Mouse (Mus musculus): ENCODE results near the gene Ablim1.

Ablim1 gene

DNA sequence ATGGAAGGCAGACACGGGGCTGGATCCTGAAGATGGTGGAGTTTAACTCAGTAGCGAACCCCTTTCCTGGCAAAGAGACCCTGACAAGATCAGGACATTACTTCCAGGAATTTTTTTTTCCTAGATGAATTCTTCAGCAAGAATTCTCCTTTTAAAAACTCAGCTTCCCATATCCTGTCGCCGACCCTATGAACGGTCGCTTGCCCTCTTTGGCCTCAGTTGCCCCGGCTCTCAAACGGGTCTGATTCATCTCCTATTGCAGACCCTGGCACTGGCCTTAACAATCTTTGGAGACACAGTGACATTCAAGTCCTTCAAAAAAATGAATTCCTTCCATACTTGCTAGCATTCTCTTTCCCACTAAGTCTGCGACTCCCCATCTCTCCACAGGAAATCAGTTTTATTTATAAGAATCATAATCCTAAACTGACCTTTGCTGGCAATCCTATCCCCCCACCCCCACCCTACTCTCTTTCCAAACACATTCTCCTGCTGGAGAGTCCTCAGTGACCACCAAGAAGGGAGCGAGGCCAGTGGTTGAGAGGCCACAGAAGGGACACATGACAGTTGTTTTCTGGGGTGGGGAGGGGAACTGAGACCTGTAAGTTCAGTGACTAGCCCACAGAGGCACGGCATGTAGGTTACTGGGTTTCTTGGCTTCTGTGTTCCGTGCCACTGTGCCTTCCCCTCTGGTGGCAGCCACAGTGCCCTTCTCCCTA, 311.8 kb downstream of the Ablim1 start:
- DNase-seq: no peak

DNA sequence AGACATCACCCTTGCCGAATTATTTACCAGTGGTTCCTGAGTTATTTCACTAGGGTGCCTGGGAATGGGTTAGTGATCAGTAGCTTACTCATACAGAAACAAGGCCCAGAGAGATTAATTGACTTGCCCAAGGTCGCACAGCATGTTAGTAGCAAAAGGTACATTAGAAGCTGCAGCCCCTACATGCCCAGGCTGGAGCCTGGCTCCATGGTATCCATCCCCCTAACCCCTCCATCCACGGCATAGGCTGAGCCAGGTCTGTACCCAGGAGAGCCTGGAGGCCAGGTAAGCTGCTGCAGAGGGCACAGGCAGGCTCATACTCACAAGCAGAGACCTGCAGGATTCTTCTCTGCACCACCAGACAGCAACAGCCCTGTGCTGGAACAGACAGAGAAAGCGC, 312.8 kb downstream of the Ablim1 start:
- no peak for DNase-seq

DNA sequence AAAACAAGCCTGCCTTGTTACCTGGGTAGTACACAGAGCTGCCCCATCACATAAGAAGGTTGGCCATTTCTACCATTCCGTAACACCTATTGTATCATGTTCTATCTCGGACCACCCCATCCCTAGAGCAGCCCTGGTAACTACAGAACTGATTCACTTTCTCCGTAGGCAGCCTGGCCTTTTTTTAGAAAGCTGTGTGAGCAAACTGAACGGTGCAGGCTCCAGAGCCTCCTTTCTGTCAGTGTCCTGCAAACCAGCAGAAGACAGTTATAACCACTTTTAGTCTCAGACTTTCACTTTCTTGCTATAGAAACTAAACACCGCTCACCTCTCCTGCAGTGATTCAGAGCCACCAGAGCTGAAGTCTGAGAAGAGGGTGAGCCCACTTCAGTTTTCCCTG, 314.1 kb downstream of the Ablim1 start:
- DNase-seq: no peak

DNA sequence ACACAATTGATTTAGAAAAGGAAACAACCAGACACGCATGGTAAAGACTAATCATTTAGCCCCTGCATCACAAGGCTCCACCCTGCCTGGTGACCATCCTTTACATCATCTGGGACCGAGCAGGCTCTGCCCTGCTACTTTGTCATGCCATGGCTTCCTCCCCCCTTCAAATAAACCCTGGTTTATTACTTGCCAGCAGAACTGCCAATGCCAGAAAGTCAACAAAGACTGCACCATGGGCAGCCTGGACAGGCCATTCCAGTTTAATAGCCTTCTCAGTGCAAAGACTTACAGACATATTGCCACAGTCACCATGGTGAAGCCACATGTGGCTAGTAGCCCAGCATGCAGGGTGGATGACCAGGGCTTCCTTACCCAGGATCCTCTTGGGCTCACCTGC, 314.9 kb downstream of the Ablim1 start:
- no peak for DNase-seq

DNA sequence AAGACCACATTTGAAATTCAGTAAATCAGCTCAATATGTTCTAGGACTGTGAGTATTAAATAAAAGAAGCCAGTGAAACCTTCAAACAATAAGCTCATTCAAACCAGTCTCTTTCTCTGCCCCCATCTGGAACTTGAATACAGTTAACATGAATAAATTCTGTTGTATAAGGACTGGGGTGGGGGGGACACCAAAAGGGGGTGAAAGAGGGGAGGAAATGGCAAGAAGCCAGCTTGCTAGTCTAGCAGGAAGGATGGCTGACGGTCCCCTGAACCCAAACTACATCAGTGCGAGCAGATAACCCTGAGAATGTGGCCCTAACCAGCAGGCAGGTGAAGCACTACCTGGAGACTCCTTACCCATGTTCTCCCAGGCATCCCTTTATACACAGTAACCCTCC, 315.8 kb downstream of the Ablim1 start:
- no peak for DNase-seq

DNA sequence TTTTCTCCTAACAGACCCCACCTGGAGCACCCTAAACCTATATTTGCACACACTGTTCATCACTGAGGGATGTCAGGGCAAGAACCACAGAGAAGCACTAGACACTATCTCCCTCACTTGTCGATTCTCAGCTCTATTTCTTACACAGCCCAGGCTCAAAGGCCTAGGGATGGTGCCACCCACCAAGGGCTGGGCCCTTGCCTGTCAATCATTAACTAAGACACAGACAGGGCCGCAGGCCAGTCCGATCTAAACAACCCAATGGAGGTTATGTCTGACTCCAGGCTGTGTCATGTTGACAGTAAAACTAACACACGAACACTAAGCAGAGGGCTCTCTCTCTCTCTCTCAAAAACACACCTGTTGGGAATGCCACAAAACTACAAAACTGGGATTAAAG, 316.4 kb downstream of the Ablim1 start:
- DNase-seq: no peak

DNA sequence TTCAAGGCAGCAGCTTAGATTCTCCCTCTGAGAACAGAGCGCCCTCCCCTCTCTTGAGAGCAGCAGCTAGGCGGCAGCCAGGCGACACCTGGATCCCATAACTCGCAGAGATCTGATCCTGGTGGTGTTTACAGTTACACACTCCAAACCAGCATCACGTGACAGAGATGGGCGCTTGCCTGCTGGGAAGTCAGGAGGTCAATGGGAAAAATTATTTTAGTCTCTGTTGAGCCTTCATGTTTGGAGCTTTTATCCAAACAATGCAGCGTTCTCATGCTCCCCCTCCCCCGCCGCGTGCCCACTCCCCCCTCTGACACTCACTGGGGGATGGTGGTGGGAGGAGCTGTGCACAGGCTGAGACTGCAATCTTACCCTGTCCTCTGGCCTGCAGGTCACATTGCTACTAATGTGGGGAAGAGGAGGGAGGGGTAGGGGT, 317.5 kb downstream of the Ablim1 start:
- no peak for DNase-seq

DNA sequence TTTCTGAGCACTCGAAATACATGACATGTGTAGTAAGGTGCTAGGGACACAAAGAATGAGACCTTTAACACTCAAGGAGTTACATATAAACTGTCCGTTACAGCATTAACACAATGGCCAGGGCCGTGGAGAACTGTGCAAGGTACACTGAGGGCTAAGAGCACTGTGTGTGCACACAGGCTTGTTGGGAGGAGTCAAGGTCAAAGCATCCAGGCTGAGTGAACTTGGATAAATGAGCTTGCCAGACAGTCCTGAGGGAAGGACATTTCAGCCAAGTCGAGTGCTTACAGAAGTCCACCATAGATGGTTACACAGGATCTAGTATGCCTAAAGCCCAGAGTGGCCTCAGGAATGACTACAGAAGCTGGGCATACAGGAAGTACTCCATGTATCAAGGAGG, 319.3 kb downstream of the Ablim1 start:
- DNase-seq: no peak

DNA sequence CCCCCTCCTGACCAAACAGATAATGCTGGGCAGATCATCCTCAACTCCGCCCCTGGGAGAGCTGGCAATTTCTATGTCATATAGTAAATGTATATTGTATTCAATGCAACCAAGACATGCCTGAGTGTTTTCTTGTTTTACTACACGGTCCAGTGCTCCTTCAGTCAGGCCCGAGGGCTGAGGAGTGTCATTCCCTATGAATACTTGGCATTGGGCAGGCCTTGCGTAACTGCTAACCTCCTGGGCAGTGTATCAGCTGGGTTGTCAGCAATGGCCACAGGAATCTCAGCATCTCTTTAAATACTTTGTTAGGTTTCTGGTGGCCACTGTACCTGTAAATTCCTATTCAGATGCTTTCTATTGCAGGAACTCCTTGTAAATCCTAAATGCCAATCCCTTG, 320.1 kb downstream of the Ablim1 start:
- DNase-seq: no peak

DNA sequence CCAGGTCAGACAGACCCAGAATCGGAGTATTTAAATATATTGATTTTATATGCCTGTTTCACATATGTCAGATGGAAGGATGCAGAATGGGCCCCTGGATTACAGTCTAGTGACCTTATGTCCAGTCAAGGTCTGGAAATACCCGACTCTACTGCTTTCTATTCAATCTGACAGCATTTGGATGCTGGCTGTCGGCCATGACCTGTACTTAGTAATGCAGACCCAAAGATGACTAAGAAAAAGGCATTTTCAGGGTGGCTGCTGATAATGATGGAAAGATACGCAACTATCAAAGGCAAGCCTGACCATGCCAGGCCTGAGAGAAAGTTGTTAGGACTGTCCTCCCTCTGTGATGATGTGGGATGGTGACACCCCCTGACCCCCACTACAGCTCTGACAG, 321.0 kb downstream of the Ablim1 start:
- no peak for DNase-seq

DNA sequence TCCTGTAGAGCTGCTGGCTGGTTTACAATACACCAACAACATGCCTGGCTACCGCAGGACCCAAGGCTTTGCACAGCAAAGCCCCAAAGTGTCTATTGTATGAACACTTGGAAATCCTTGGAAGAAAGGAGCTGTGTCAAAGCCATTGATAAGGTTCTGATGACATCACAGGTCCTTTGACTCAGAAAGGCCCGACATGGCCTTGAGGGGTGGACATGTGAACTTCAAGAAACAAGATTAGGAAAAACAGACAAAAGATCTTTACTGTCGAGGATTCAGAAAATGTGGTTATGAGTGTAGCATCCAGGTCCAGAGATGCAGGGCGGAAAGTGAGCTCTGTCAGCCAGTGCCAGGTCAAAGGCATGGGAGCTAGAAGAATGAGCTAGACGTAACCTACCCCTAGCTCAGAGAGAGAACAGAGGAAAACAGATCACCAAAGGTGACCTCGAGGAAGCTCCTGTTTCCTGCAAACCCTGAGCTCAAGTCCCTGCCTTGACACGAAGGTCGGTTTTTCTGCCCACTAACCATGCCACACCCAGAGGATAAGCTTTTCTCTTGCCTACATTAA, 321.7 kb downstream of the Ablim1 start:
- no peak for DNase-seq

DNA sequence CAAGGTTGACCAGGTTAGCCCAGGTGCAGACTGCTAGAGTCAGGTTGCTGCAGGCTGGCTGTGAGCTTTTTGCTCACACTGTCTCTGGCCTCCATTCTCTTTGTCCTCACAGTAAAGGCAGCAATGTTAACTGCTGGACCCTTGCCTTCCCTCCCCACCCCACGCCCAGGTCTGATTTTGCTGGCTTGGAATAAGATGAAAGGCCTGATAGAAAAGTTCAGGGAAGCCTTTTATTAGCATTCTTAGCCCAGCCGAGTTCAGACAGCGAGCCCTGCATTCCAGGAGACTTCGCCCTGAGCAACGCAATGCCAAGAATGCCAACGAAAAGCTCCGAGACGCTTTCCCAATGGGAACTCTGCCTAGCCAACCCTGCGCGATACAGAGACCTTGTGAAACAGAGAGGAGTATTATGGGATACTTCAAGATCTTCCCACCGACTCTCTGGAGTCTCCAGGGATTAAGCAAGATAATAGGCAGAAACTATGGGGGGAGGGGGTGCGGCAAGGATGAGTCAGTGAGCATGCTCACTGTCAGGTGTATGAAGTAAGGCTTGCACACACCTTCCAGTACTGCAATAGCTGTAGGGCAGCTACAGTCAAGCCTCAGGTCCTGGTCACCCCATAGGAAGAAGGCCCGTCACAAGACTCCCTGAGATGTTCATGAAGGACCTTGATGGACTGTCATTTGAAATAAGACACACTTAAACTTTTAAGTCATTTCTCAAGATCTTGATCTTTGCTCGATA, 324.2 kb downstream of the Ablim1 start:
- DNase-seq: no peak

DNA sequence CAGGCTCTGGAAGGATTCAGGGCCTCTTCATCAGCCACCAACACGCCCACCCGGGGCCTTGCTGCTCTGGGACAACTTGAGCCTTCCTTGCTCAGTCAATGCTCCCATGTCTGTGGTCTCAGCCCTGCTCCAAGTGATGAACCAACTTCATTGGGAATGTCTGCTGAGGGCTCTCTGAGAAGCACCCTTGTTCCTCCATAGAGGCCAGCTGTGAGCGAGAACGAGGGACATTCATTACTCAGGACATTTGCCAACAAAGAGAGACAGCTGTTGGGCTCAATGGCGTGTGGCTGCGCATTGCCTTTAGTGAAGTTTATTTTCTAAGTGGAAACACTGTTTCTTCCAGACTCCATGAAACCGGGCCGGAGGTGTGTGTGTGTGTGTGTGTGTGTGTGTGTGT, 325.5 kb downstream of the Ablim1 start:
- no peak for DNase-seq

DNA sequence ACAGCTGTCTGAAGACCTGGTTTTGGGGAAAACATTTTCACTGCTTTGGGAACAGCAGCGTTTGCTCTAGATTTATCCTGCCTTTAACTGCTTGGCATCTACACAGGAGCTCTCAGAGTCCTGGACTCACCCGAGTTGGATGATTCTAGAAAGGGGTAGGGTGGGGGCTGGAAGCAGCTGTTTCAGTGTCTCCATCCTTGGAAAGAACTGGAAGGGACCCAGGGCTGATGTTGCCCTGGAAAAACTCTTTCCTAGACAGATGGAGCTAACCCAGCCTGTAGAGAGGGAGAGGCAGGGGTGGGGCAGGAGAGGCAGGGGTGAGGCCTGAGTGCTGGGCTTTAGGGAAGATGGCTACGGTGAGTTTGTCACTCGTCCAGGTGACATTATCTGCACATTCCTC, 330.5 kb downstream of the Ablim1 start:
- no peak for DNase-seq

DNA sequence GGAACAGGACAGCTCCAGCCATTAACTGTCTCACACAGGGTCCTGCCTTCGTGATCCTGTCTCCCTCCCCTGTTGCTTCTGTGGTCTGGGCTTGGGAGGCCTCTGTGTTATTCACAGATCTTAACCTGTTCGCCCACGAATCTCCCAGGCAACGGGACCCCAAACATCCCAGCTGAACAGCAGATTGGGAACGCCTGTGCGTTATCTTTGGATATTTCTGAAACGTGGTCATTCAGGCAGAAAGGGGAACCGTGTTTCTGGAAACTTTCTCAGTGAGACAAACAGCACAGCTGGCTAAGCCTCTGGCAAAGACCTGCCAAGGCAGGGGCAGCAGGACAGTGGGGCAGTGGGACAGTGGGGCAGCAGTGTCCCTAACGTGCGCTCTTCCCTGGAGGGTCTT, 331.0 kb downstream of the Ablim1 start:
- DNase-seq: no peak

All from B cell, adult 2 months (primary cell).